Mouse (Mus musculus) ES-Bruce4 (cell line): ENCODE measurements around the gene Olfr877.

Experiments
- CTCF ChIP-seq: IDR thresholded peaks from one replicate; pipeline ENCODE4 v1.8.1; 2011; ENCODE audit warnings: low read depth, low read length
- EP300 ChIP-seq: IDR thresholded peaks from 2 replicates; pipeline ENCODE4 v1.6.1; 2011; ENCODE audit warnings: low read depth, low read length; ENCODE audit not compliant: insufficient read depth
- POLR2A ChIP-seq: IDR thresholded peaks from one replicate; pipeline ENCODE4 v1.8.1; 2011; ENCODE audit warnings: low read length; ENCODE audit not compliant: insufficient read depth

DNA sequence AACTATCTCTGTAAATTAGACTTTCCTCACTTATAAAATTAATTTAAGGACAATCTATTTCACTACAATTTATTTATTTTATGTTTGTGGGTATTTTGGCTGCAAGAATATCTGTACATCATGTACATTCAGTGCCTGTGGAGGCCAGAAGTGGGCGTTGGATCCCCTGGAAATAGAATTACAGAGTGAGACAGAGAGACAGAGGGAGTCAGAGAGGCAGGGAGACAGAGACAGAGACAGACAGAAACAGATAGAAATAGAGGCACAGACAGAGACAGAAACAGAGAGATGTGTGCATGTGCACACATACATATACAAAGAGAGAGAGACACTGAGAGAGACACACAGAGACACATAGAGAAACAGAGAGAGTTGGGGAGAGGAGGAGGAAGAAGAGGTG, 17.5 kb downstream of the Olfr877 start:
- TF ChIP-seq CTCF (no peak), POLR2A (no peak), EP300 (no peak)
